Mouse (Mus musculus) adrenal gland, adult 18-20 months (tissue): ENCODE results near the gene Olfr538. TPM values are rescaled to one million over a fixed set of nuclear protein-coding genes. Genes with fewer than 3 reads are reported as not detected.
"Not testable (repeated sequence)": the region's sequence is repeated elsewhere in the genome, so short reads cannot be mapped to it uniquely, and the experiment has no call there.

Experiments
- DNase-seq, 2 experiments: peaks; one replicate each; pipeline ENCODE4 v3.0.0; 2021 to 2022; ENCODE audit warnings: low spot score in 2 of 2
- long read RNA-seq, 2 experiments: library from polyadenylated mRNA; stranded (forward); transcript quantifications; one replicate each; pipeline ENCODE4 v2.0.0; 2021
- total RNA-seq, 2 experiments: library from RNA; stranded (reverse); gene quantifications; 1 replicate in 1 of 2; 2 replicates in 1 of 2; pipeline ENCODE4 v1.2.3; 2021

Gene Olfr538
- not detected for total RNA-seq
- long read RNA-seq, experiment 1, result 0 reads
- long read RNA-seq, experiment 2, result 0 reads

DNA sequence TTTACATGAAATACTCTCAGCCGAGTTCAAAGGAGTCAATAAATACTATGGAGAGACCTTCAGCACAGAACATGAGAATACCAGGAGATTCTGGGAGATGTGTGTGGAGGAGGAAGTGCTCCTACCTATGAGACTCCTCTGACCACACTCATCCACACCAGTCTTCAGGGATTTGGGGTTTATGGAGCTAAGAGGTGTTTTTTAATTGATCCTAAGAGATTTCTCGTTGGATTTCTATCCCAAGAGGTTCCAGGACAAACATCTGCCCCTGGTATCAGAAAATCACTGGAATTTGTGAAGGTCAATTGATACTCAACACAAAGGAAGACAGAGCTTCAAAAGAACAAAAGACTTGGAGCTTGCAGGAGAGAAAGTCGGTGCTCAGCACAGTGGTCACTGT is at the start of gene Olfr538:
Gene Olfr538 (plus strand): TSS at position 301 of the 400 bp plus-strand sequence.
- no peak for DNase-seq

DNA sequence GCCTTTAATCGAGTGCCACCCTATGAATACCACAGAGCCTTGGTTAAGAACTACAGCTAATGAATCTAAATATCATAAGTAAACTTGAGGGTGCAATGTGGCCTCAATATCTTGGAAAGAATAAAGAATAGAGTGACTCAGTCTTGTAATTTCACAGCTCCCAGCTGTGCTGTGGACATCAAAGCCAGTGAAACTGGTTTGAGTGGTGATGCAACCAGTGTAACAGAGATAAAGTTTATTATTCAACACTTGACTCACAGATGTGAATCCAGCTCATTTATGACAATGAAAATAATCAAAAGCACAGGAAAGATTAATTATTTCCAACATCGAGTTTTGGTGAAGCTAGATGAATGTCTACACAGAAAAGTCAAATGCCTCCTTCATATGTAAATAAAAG is 27.9 kb upstream of the Olfr538 start:
- no peak for DNase-seq

GRCm38 (mm10) chr7:140600969-140601368 is 33.3 kb downstream of the Olfr538 start, which contains the start of gene Olfr46:
Gene Olfr46, plus strand, starts transcription at chr7:140601269.
- not testable (repeated sequence) for DNase-seq

Other genes with a start within 250 kb of the Olfr538 start
- gene Olfr525, start 247.0 kb upstream of the Olfr538 start, total RNA-seq, result not detected
- not detected for gene Olfr527, start 233.9 kb upstream of the Olfr538 start, total RNA-seq
- gene Olfr60, start 206.2 kb upstream of the Olfr538 start, total RNA-seq, result not detected
- not detected for gene Olfr530, start 191.6 kb upstream of the Olfr538 start, total RNA-seq
- gene Olfr531, start 165.0 kb upstream of the Olfr538 start, total RNA-seq, result not detected
- gene Olfr532, start 146.2 kb upstream of the Olfr538 start, total RNA-seq, result not detected
- not detected for gene Olfr533, start 104.5 kb upstream of the Olfr538 start, total RNA-seq
- gene Olfr535, start 83.7 kb upstream of the Olfr538 start, total RNA-seq, result not detected
- gene Olfr536, start 60.5 kb upstream of the Olfr538 start, total RNA-seq, result not detected
- not detected for gene Olfr46, start 33.4 kb downstream of the Olfr538 start, total RNA-seq
- not detected for gene Olfr61, start 61.1 kb downstream of the Olfr538 start, total RNA-seq
- gene Olfr53, start 78.6 kb downstream of the Olfr538 start, total RNA-seq, result not detected
- gene Olfr539, start 92.0 kb downstream of the Olfr538 start, total RNA-seq, result under 1 TPM in 1 of 2 experiments, not detected in 1; 0.03 TPM
- gene Olfr45, start 114.1 kb downstream of the Olfr538 start, total RNA-seq, result not detected
- gene Olfr541, start 129.4 kb downstream of the Olfr538 start, total RNA-seq, result not detected
- gene Cyp2e1, start 195.9 kb downstream of the Olfr538 start, total RNA-seq, result 100 to 1,000 TPM; 200 to 317 TPM
- gene Syce1, start 220.0 kb downstream of the Olfr538 start, total RNA-seq, result under 1 TPM in 1 of 2 experiments, not detected in 1; 0.19 TPM